Mouse (Mus musculus): ENCODE results near the gene Git1. TPM values are rescaled to one million over a fixed set of nuclear protein-coding genes. Genes with fewer than 3 reads are reported as not detected.
"Not testable (repeated sequence)": the region's sequence is repeated elsewhere in the genome, so short reads cannot be mapped to it uniquely, and the experiment has no call there.

The Git1 gene
- polyA plus RNA-seq, 1 experiment from 2014 or later = 18.1 TPM

DNA sequence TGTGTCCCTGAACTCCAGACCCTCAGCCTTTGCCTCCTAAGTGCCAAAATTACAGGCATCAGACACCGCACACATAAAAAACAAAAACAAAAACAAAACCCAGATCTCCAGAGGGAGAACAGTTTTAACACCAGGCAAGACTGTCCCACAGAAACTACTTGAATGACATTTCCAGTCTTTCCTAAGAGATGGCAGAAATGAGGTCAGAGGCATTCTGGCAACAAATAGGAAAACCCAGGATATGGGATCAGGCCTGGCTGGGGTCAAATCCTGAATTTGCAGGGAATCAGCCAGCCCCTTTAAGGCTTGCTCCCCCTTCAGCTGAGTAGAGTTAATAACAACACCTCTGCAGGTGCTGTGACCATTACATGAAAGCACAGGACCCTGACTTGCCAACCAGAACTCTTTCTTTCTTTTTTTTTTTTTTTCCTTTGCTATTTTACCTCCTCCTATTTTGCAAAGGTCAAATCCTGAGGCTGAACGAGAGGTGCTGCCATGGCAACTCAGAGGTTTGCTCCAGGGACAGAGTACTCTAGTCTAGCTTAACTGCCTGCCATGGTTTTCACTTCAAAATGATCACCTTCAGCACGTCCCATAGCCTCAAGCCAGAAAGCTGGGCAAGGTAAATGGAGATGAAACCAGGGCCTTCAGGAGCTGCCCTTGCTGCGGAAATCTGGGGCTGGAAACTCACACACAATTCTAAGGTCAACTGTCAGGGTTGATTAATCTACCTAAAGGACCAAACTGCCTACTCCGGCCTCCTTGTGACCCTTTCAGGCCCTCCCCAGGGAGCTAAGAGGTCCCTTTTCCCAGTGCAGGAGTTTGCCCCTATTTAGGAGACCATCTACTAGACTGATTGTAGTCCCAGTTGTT, 23.4 kb downstream of the Git1 start:
- Histone ChIP-seq H3K27ac (ENCODE audit: low read depth, low read length) (no peak overlapping the region), H3K4me2 (replicated peaks; ENCODE audit: low read depth, low read length) (no peak overlapping the region)
- 51% methylated on average over 5 of the region's 5 CpGs for WGBS

DNA sequence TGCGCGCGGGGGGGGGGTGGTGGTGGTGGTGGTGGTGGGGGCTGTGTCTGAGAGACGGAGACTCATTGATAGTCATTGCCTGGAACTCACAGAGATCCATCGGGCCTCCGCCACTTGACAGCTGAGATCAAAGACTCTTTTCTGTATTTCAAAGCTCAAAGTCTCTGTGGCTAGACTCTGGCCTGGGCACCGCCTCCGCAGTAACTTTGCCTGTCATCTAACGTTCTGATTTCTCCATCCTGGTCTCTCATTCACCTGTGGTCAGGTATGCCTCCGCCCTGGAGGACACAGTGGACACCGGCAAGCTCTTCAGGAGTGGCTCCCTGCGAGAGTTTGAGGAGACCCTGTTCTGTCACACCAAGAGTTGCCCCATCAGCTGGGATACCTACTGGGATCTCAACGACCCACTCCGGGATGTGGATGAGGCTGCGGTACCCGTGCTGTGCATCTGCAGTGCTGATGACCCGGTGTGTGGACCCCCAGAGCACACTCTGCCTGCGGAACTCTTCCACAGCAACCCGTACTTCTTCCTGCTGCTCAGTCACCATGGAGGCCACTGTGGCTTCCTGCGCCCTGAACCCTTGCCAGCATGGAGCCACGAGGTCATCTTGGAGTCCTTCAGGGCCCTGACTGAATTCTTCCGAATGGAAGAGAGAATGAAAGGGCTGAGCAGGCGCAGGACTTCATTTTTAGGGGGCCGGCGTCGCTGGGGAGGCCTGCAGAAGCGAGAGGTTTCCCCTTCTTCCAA, 24.9 kb downstream of the Git1 start:
- no peak for ATAC-seq (ENCODE audit: low FRiP score, low TSS enrichment)

More for the DNA sequence above, 23.4 kb downstream of the Git1 start:
- Histone ChIP-seq H3K9me3 (ENCODE audit: control insufficient read depth, low read length) (no peaks in the 10 kb centered on the region), H3K36me3 (ENCODE audit: control insufficient read depth, insufficient read depth, low read length) (no peaks in the 10 kb centered on the region), H3K4me1 (ENCODE audit: control insufficient read depth, insufficient read depth, low read length) (peaks cover 23% of the 10 kb centered on the region), H3K4me3 (ENCODE audit: low read length) (no peak overlapping the region), H3K9ac (ENCODE audit: low read depth, low read length) (no peak overlapping the region), H3K27me3 (ENCODE audit: control insufficient read depth, insufficient read depth, low read length) (peaks cover 27% of the 10 kb centered on the region)
- no peak for ATAC-seq (ENCODE audit: low FRiP score, low TSS enrichment)

DNA sequence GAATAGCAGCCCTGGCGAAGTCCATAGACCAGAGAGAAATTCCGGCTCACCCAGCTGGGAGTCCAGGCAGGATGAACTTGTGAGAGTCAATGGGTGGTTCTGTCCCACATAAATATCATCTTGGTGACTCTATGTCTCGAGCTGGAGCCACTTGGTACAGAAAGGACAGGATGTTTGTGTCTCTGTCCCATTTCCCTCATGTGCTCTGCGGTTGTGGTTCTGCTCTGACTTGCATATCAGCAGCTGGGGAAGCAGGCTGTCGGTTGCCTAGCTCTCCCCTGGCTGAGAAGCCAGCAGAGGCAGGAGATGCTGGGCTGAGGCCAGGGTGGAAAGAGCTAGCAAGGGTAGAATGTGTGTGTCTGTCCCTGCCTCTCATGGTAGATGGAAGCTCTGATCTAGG, 25.7 kb downstream of the Git1 start, which contains the start of gene Gm10392:
TSS of gene Gm10392 (minus strand) at position 156 of the 400 bp plus-strand sequence.
- Histone ChIP-seq H3K36me3 (ENCODE audit: control insufficient read depth, insufficient read depth, low read length) (no peaks in the 10 kb centered on the region), H3K27ac (ENCODE audit: low read depth, low read length) (no peak within 1 kb of the TSS), H3K27me3 (ENCODE audit: control insufficient read depth, insufficient read depth, low read length) (peaks cover 27% of the 10 kb centered on the region), H3K4me1 (ENCODE audit: control insufficient read depth, insufficient read depth, low read length) (peaks cover 19% of the 10 kb centered on the region; the same call in 1 of the 2 replicates), H3K9me3 (ENCODE audit: control insufficient read depth, low read length) (no peaks in the 10 kb centered on the region), H3K4me3 (ENCODE audit: low read length) (no peak within 1 kb of the TSS), H3K9ac (ENCODE audit: low read depth, low read length) (no peak within 1 kb of the TSS), H3K4me2 (replicated peaks; ENCODE audit: low read depth, low read length) (no peak within 1 kb of the TSS)
- no peak for ATAC-seq (ENCODE audit: low FRiP score, low TSS enrichment)
- 71% methylated on average over 5 of the region's 5 CpGs for WGBS

More for the DNA sequence above, 24.9 kb downstream of the Git1 start:
- Histone ChIP-seq H3K36me3 (ENCODE audit: control insufficient read depth, insufficient read depth, low read length) (no peaks in the 10 kb centered on the region), H3K27me3 (ENCODE audit: control insufficient read depth, insufficient read depth, low read length) (peaks cover 27% of the 10 kb centered on the region), H3K4me2 (replicated peaks; ENCODE audit: low read depth, low read length) (no peak overlapping the region), H3K4me1 (ENCODE audit: control insufficient read depth, insufficient read depth, low read length) (peaks cover 19% of the 10 kb centered on the region; the same call in 1 of the 2 replicates), H3K27ac (ENCODE audit: low read depth, low read length) (no peak overlapping the region), H3K9ac (ENCODE audit: low read depth, low read length) (no peak overlapping the region), H3K9me3 (ENCODE audit: control insufficient read depth, low read length) (no peaks in the 10 kb centered on the region), H3K4me3 (ENCODE audit: low read length) (no peak overlapping the region)
- 76% methylated on average over 27 of the region's 27 CpGs for WGBS

DNA sequence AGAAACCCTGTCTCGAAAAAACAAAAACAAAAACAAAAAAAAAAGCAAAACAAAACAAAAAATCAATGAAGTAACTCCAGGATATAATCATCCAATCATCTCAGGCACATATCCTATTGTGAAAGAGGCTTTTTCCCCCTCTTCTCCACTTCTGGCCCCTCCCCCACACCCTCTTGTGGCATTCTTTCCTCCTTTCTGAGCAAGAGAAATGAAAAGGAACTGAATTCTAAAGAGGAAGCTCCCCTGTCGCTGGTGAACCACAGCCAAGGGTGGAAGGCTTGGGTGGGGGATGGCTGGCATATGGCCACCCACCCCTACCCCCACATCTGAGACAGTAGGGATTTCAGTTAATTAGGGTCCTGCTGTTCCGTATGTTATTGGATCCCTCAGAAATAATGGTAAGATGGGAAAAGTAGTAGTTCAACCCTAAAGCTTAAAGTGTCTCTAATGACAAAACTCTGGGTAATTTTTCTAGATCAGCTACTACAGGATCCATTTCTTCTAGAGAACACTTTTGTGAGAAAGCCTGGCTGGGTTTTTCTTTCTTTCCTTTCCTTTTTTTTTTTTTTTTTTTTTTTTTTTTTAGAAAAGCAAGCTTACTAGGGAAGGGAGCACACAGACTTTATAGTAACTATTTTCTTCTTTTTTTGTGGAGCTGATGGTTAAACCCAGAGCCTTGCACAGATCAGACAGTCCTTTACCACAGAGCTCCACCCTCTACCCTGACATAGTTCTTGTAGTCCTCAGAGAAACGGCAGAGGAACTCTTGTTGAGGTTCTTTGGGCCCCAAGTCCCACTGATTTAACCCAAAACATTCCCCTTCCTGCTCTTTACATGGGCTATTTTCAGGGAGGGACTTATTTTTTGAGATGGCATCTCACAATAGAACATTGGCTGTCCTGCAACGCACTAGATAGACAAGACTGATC, 27.5 kb downstream of the Git1 start:
- no peak overlapping the region for H3K4me3 ChIP-seq (ENCODE audit: low read length)
- H3K36me3 ChIP-seq (ENCODE audit: control insufficient read depth, insufficient read depth, low read length) = no peaks in the 10 kb centered on the region
- no peak overlapping the region for H3K27ac ChIP-seq (ENCODE audit: low read depth, low read length)
- H3K9ac ChIP-seq (ENCODE audit: low read depth, low read length) = no peak overlapping the region
- H3K27me3 ChIP-seq (ENCODE audit: control insufficient read depth, insufficient read depth, low read length) = peaks cover 13% of the 10 kb centered on the region
- ATAC-seq (ENCODE audit: low FRiP score, low TSS enrichment) = no peak
- WGBS = 56% methylated on average over 5 of the region's 5 CpGs
- peaks cover 4% of the 10 kb centered on the region; the same call in 1 of the 2 replicates for H3K4me1 ChIP-seq (ENCODE audit: control insufficient read depth, insufficient read depth, low read length)
- H3K4me2 ChIP-seq (replicated peaks; ENCODE audit: low read depth, low read length) = no peak overlapping the region
- H3K9me3 ChIP-seq (ENCODE audit: control insufficient read depth, low read length) = no peaks in the 10 kb centered on the region

DNA sequence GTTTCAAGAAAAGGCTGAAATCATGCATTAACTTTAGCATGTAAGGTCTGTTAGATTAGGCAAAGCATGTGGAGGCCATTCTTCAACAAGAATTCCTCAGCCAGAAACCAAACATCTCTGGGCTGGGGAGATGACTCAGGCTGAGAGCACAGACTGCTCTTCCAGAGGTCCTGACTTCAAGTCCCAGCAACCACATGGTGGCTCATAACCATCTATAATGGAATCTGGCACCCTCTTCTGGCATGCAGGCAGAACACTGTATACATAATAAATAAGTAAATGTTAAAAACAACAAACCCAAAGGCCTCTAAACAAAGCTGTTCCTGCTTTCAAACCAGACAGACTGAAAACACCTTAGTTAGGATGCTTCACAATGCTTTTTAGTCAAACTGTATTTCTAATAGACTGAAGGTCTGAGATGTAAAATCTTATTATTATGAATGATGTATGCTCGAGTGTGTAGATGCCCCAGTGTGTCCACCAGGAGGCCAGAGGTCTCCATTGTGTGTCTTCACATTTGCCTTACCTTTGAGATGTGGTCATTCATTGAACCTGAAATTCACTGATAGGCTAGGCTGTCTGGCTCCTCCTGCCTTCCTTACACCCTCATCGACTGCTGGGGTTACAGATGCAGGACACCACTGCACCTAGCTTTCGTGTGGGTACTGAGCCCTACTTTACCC, 32.6 kb downstream of the Git1 start:
- Histone ChIP-seq H3K27me3 (ENCODE audit: control insufficient read depth, insufficient read depth, low read length) (no peaks in the 10 kb centered on the region), H3K9me3 (ENCODE audit: control insufficient read depth, low read length) (no peaks in the 10 kb centered on the region), H3K4me3 (ENCODE audit: low read length) (no peak overlapping the region), H3K4me2 (replicated peaks; ENCODE audit: low read depth, low read length) (no peak overlapping the region), H3K9ac (ENCODE audit: low read depth, low read length) (no peak overlapping the region), H3K36me3 (ENCODE audit: control insufficient read depth, insufficient read depth, low read length) (no peaks in the 10 kb centered on the region), H3K27ac (ENCODE audit: low read depth, low read length) (no peak overlapping the region), H3K4me1 (ENCODE audit: control insufficient read depth, insufficient read depth, low read length) (no peaks in the 10 kb centered on the region)
- no peak for ATAC-seq (ENCODE audit: low FRiP score, low TSS enrichment)
- WGBS = 75% methylated on average over 3 of the region's 3 CpGs

DNA sequence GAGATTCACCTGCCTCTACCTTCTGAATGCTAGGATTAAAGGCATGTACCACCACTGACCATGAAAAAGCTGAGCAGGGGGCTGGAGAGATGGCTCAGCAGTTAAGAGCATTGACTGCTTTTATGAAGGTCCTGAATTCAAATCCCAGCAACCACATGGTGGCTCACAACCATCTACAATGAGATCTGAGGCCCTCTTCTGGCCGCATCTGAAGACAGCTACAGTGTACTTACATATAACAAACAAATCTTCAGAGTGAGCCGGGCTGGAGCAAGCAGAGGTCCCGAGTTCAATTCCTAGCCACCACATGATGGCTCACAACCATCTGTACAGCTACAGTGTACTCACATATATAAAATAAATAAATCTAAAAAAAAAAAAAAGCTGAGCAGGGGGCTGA, 35.1 kb downstream of the Git1 start:
- not testable (repeated sequence) for H3K9me3 ChIP-seq (ENCODE audit: control insufficient read depth, low read length); H3K36me3 ChIP-seq (ENCODE audit: control insufficient read depth, insufficient read depth, low read length); H3K27me3 ChIP-seq (ENCODE audit: control insufficient read depth, insufficient read depth, low read length); H3K4me1 ChIP-seq (ENCODE audit: control insufficient read depth, insufficient read depth, low read length); H3K27ac ChIP-seq (ENCODE audit: low read depth, low read length); H3K4me3 ChIP-seq (ENCODE audit: low read length); H3K9ac ChIP-seq (ENCODE audit: low read depth, low read length); H3K4me2 ChIP-seq (replicated peaks; ENCODE audit: low read depth, low read length); ATAC-seq (ENCODE audit: low FRiP score, low TSS enrichment)
- 87% methylated on average over 3 of the region's 3 CpGs for WGBS

DNA sequence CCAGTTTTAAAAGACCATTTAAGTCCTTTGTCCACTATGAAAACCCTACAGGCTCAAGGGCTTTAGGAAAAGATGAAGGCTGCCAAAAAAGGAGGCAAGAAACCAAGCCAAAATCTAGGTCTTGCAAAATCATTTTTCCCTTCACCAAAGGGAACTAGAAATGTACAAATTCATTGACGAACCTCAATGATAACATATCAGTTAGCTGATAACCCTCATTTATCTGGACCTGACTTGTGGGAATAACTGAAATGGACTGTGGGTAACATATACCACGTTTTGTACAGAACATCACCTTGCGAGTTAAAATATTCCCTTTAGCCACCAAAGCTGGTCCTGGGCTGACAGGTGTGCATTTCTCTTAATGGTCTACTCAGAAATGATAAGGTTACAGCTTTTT, 36.3 kb downstream of the Git1 start:
- ATAC-seq (ENCODE audit: low FRiP score, low TSS enrichment) = no peak
- H3K4me2 ChIP-seq (replicated peaks; ENCODE audit: low read depth, low read length) = no peak overlapping the region
- H3K9me3 ChIP-seq (ENCODE audit: control insufficient read depth, low read length) = no peaks in the 10 kb centered on the region
- peaks cover 3% of the 10 kb centered on the region; the same call in 1 of the 2 replicates for H3K36me3 ChIP-seq (ENCODE audit: control insufficient read depth, insufficient read depth, low read length)
- no peak overlapping the region for H3K9ac ChIP-seq (ENCODE audit: low read depth, low read length)
- H3K4me1 ChIP-seq (ENCODE audit: control insufficient read depth, insufficient read depth, low read length) = no peaks in the 10 kb centered on the region
- no peak overlapping the region for H3K4me3 ChIP-seq (ENCODE audit: low read length)
- no peak overlapping the region for H3K27ac ChIP-seq (ENCODE audit: low read depth, low read length)
- H3K27me3 ChIP-seq (ENCODE audit: control insufficient read depth, insufficient read depth, low read length) = no peaks in the 10 kb centered on the region
- WGBS = 88% methylated on average over 3 of the region's 3 CpGs

DNA sequence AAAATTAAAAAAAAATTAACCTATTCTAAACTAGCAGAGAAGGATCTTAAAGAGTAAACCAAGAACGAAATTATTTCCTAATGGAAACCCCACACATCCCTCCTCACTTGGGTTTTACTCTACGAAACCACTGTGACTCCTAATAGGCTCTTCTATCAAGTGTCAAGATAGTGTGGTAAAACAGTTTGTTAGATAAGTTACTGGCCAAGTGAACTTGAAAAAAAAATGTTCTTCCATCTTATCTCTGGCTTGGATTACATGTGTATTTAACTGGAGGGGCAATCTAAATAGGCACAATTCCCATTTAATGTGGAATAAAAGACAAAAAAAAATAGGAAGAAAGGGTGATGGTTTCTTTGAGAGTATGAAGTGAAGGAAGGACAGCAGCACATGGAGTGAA, 37.5 kb downstream of the Git1 start:
- WGBS = 92% methylated on average over 2 of the region's 2 CpGs
- ATAC-seq (ENCODE audit: low FRiP score, low TSS enrichment) = no peak

More for the DNA sequence above, 37.5 kb downstream of the Git1 start:
- Histone ChIP-seq H3K4me2 (replicated peaks; ENCODE audit: low read depth, low read length) (no peak overlapping the region), H3K9ac (ENCODE audit: low read depth, low read length) (no peak overlapping the region), H3K36me3 (ENCODE audit: control insufficient read depth, insufficient read depth, low read length) (peaks cover 11% of the 10 kb centered on the region; the same call in 1 of the 2 replicates), H3K27ac (ENCODE audit: low read depth, low read length) (no peak overlapping the region), H3K4me1 (ENCODE audit: control insufficient read depth, insufficient read depth, low read length) (no peaks in the 10 kb centered on the region), H3K4me3 (ENCODE audit: low read length) (no peak overlapping the region), H3K27me3 (ENCODE audit: control insufficient read depth, insufficient read depth, low read length) (no peaks in the 10 kb centered on the region), H3K9me3 (ENCODE audit: control insufficient read depth, low read length) (no peaks in the 10 kb centered on the region)

Data from kidney, embryonic 14.5 days (tissue).